Mouse (Mus musculus) kidney, adult 2 months (tissue): ENCODE data around the gene Birc7.

Experiments
- CTCF ChIP-seq: fragments of 200-500 bp; conservative IDR thresholded peaks from 2 replicates; pipeline ENCODE4 v1.5.1; 2011; ENCODE audit warnings: low read depth, mild to moderate bottlenecking, control low read depth, low read length, moderate library complexity, mixed read lengths; ENCODE audit not compliant: insufficient read depth, insufficient read length
- POLR2A ChIP-seq: fragments of 200-500 bp; IDR thresholded peaks from one replicate; pipeline ENCODE4 v1.6.1; 2011; ENCODE audit warnings: low read depth, low read length, control low read depth

DNA sequence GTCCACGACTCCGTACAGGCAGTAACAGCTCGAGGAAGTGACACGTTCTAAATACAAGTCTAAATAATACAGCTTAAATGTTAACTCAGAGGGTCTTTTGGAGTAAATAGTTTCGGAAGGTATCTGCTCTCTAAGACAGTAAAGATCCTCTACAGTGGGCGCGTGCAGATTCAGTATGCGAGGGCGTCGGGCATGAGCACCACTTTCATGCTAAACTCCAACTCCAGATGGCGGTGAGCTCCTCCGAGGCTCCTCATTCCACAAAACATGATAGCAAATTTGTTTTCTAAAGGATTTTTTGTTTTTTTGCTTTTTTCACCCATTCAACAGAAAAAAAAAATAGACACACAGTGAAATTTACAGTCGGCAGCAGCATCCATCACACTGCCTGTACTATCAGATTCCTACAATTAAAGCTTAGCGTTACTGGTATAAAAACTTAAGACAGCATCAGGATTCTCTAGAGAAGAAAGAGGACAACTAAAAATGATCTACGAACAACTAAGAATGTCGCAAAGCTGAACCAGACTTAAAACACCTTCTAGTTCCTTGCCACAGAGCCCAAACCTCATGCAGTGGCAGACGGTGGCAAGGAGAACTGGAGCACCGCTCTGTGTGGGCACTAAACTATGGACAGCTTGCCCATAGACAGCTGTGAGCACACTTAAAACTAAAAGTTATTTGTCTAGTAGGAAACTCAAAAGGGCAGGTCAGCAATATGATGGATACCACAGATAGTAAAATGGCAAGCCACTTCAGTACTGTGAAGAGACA lies 24.2 kb upstream of the Birc7 start:
- TF ChIP-seq POLR2A (no peak), CTCF (no peak)
